ENCODE assay signal across 13 mouse cellular contexts in the genomic region with DNA sequence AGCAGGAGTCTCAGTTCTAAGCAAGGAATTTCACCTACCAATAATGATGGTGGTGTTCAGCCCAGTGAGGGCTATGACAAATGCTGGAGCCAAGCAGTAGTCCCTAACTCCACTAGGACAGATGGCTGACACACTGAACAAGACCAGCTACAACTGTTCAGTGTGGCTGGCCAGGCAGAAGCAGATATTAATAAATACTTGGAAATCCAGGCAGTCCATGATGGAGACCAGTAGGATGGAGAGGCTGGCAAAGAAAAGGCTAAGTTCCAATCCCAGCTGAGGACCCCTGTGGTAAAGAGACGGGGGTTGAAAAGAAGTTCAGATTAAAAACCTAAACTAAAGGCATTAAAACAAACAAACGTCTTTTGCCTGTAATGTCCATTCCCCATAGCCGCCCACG.
DNase-seq lines count a peak whose midpoint lies in the region.
"Had no signal": no experiment of that assay in that cellular context is flagged by ENCODE, and none has a peak within 500 bp of the region (broad histone marks: within the 10 kb centered on the region; RNA-seq: fewer than 3 reads in every experiment).

No protein-coding gene starts in this region.

- DNase-seq in cerebellum, postnatal 10 days: peak; percentile 50 to 61
- no peak for DNase-seq in cerebellum, adult 18-20 months
- DNase-seq in heart, adult 11 months: peak; percentile 19
- no peak for DNase-seq in heart, adult 9 months (ENCODE audit: low spot score in 2 of 2)
- no peak for DNase-seq in right cerebral cortex, adult 2 months (ENCODE audit: low spot score in 2 of 2)
- DNase-seq: adrenal gland, adult 8-10 months; adrenal gland, postnatal 14 days; adrenal gland, postnatal 36 days; B cell, adult 2 months; cerebellum, adult 11-12 months; cerebellum, adult 8-10 months; cerebellum, postnatal 25 days; forebrain, postnatal 0 days had no signal

Comparison
In these comparisons a context has a peak if more than half of its experiments do, and no peak if none do; other contexts are left out.
1. DNase-seq: peak in cerebellum, postnatal 10 days (2 of 2) and heart, adult 11 months (single experiment); none in cerebellum, adult 18-20 months (0 of 2), heart, adult 9 months (0 of 2) and right cerebral cortex, adult 2 months (0 of 2).